Mouse (Mus musculus) embryonic facial prominence, embryonic 15.5 days (tissue): Measurements from ENCODE around the gene Slc35g3. TPM values are rescaled to one million over a fixed set of nuclear protein-coding genes. Genes with fewer than 3 reads are reported as not detected.
A peak's percentile ranks its signal among the peaks of the same experiment; 100 is the strongest.

Experiments
- ATAC-seq: fragments of 200-750 bp; cut with Nextera tagmentation; 2 replicates; pipeline ENCODE4 v1.8.0; 2017; ENCODE audit warnings: low read depth, moderate TSS enrichment; ENCODE audit not compliant: insufficient number of reproducible peaks, low FRiP score, low TSS enrichment
- H3K27ac ChIP-seq: fragments of 300-500 bp; sonication (generic); replicated peaks from 2 replicates; pipeline ENCODE4 v1.5.1; 2015; ENCODE audit warnings: mild to moderate bottlenecking, inconsistent platforms
- H3K27me3 ChIP-seq: fragments of 300-500 bp; sonication (generic); 2 replicates; pipeline ENCODE4 v1.6.1; 2015; ENCODE audit warnings: inconsistent platforms
- H3K36me3 ChIP-seq: fragments of 300-500 bp; sonication (generic); 2 replicates; pipeline ENCODE4 v1.6.1; 2015; ENCODE audit warnings: mild to moderate bottlenecking, inconsistent platforms
- H3K4me1 ChIP-seq: fragments of 300-500 bp; sonication (generic); 2 replicates; pipeline ENCODE4 v1.6.1; 2015; ENCODE audit warnings: inconsistent platforms
- H3K4me2 ChIP-seq: fragments of 300-500 bp; sonication (generic); replicated peaks from 2 replicates; pipeline ENCODE4 v1.6.1; 2015; ENCODE audit warnings: mild to moderate bottlenecking, inconsistent platforms
- H3K4me3 ChIP-seq: fragments of 300-500 bp; sonication (generic); replicated peaks from 2 replicates; pipeline ENCODE4 v1.5.1; 2015; ENCODE audit warnings: mild to moderate bottlenecking, inconsistent platforms
- H3K9ac ChIP-seq: fragments of 300-500 bp; sonication (generic); 2 replicates; pipeline ENCODE4 v1.6.1; 2015; ENCODE audit warnings: inconsistent platforms
- H3K9me3 ChIP-seq: fragments of 300-500 bp; sonication (generic); replicated peaks from 2 replicates; pipeline ENCODE4 v1.6.1; 2016; ENCODE audit warnings: inconsistent platforms
- WGBS: fragments of 180-500 bp; shearing (Covaris S2); methylation state at CpG from one replicate; pipeline ENCODE4 v1.1.7; 2015; 5-methylcytosine and 5-hydroxymethylcytosine counted together
- polyA plus RNA-seq: library from polyadenylated mRNA; unstranded; fragments of >200 nt; fragmentation: Nextera tagmentation; extraction: Ambion mirVana; gene quantifications from 2 replicates; pipeline ENCODE4 v1.2.1, GENCODE M21; 2015

Slc35g3 gene
- 0.15 and 0.18 TPM in 2 replicates for polyA plus RNA-seq

- H3K27me3 ChIP-seq, result no peaks in the 10 kb centered on the region
- no peaks in the 10 kb centered on the region for H3K36me3 ChIP-seq
- WGBS, result 71% methylated on average over 1 of the region's 1 CpGs
- no peak within 1 kb of the TSS for H3K4me2 ChIP-seq
- no peak within 1 kb of the TSS for H3K9ac ChIP-seq
- no peaks in the 10 kb centered on the region for H3K9me3 ChIP-seq
- H3K27ac ChIP-seq, result no peak within 1 kb of the TSS
- no peak for ATAC-seq
- H3K4me1 ChIP-seq, result peaks cover 37% of the 10 kb centered on the region
- H3K4me3 ChIP-seq, result no peak within 1 kb of the TSS
Measured at GRCm38 (mm10) chr11:69761868-69762267, at the start of gene Slc35g3. Slc35g3 (minus strand) TSS chr11:69761968.

- Histone ChIP-seq H3K36me3 (no peaks in the 10 kb centered on the region), H3K27me3 (peaks cover 5% of the 10 kb centered on the region; the same call in 1 of the 2 replicates), H3K4me1 (no peaks in the 10 kb centered on the region), H3K9me3 (no peaks in the 10 kb centered on the region), H3K4me2 (no peak overlapping the region), H3K27ac (no peak overlapping the region), H3K9ac (no peak overlapping the region), H3K4me3 (no peak overlapping the region)
- ATAC-seq, result no peak
Measured at GRCm38 (mm10) chr11:69810280-69810679, 48.5 kb upstream of the Slc35g3 start.

- no peaks in the 10 kb centered on the region for H3K9me3 ChIP-seq
- H3K27me3 ChIP-seq, result peaks cover 17% of the 10 kb centered on the region
- no peak overlapping the region for H3K4me3 ChIP-seq
- 68% methylated on average over 2 of the region's 2 CpGs for WGBS
- no peak overlapping the region for H3K9ac ChIP-seq
- H3K4me2 ChIP-seq, result no peak overlapping the region
- no peak overlapping the region for H3K27ac ChIP-seq
- ATAC-seq, result no peak
- peaks cover 26% of the 10 kb centered on the region for H3K4me1 ChIP-seq
- H3K36me3 ChIP-seq, result no peaks in the 10 kb centered on the region
Measured at GRCm38 (mm10) chr11:69807641-69808040, 45.9 kb upstream of the Slc35g3 start.

- no peak overlapping the region for H3K27ac ChIP-seq
- H3K4me1 ChIP-seq, result peaks cover 39% of the 10 kb centered on the region
- no peak overlapping the region for H3K4me3 ChIP-seq
- no peak overlapping the region for H3K9ac ChIP-seq
- no peaks in the 10 kb centered on the region for H3K36me3 ChIP-seq
- 74% methylated on average over 4 of the region's 4 CpGs for WGBS
- H3K9me3 ChIP-seq, result no peaks in the 10 kb centered on the region
- H3K27me3 ChIP-seq, result peaks cover 22% of the 10 kb centered on the region
- ATAC-seq, result no peak
- H3K4me2 ChIP-seq, result no peak overlapping the region
Measured at GRCm38 (mm10) chr11:69806378-69806777, 44.6 kb upstream of the Slc35g3 start.

- H3K27ac ChIP-seq, result no peak within 1 kb of the TSS
- peaks cover 50% of the 10 kb centered on the region for H3K4me1 ChIP-seq
- peak within 1 kb of the TSS; percentile 97 for H3K4me2 ChIP-seq
- no peaks in the 10 kb centered on the region for H3K9me3 ChIP-seq
- H3K9ac ChIP-seq, result peak within 1 kb of the TSS; percentile 12; the same call in 1 of the 2 replicates
- no peaks in the 10 kb centered on the region for H3K36me3 ChIP-seq
- peaks cover 22% of the 10 kb centered on the region for H3K27me3 ChIP-seq
- no peak for ATAC-seq
- WGBS, result 9% methylated on average over 29 of the region's 29 CpGs
- H3K4me3 ChIP-seq, result peak within 1 kb of the TSS; percentile 63
Measured at GRCm38 (mm10) chr11:69804972-69805909, 43.5 kb upstream of the Slc35g3 start, which contains the start of gene Tmem102. Tmem102 (minus strand) TSS chr11:69805624.

GRCm38 (mm10) chr11:69804652-69804940 is 42.8 kb upstream of the Slc35g3 start:
- H3K27ac ChIP-seq, result no peak overlapping the region
- WGBS, result 4% methylated on average over 12 of the region's 12 CpGs
- peak overlapping the region; percentile 63 for H3K4me3 ChIP-seq
- H3K36me3 ChIP-seq, result no peaks in the 10 kb centered on the region
- H3K27me3 ChIP-seq, result peaks cover 22% of the 10 kb centered on the region
- H3K9me3 ChIP-seq, result no peaks in the 10 kb centered on the region
- peak overlapping the region; percentile 97 for H3K4me2 ChIP-seq
- peaks cover 57% of the 10 kb centered on the region for H3K4me1 ChIP-seq
- no peak for ATAC-seq
- H3K9ac ChIP-seq, result peak overlapping the region; percentile 12; the same call in 1 of the 2 replicates

- Histone ChIP-seq H3K9me3 (no peaks in the 10 kb centered on the region), H3K4me1 (peaks cover 62% of the 10 kb centered on the region), H3K4me3 (peak overlapping the region; percentile 63), H3K27ac (peak overlapping the region; percentile 77), H3K27me3 (peaks cover 22% of the 10 kb centered on the region), H3K36me3 (no peaks in the 10 kb centered on the region), H3K9ac (peak overlapping the region; percentile 55), H3K4me2 (peak overlapping the region; percentile 97)
- WGBS, result 2% methylated on average over 60 of the region's 60 CpGs
- peak; percentile 39 for ATAC-seq
Measured at GRCm38 (mm10) chr11:69803786-69804651, 42.3 kb upstream of the Slc35g3 start.

GRCm38 (mm10) chr11:69803328-69803727 is 41.6 kb upstream of the Slc35g3 start:
- WGBS, result 5% methylated on average over 12 of the region's 12 CpGs

GRCm38 (mm10) chr11:69802648-69803105 is 40.9 kb upstream of the Slc35g3 start:
- Histone ChIP-seq H3K4me3 (peak overlapping the region; percentile 63), H3K4me1 (peaks cover 62% of the 10 kb centered on the region), H3K4me2 (peak overlapping the region; percentile 97), H3K36me3 (no peaks in the 10 kb centered on the region), H3K27me3 (peaks cover 26% of the 10 kb centered on the region), H3K9ac (peak overlapping the region; percentile 54), H3K27ac (peak overlapping the region; percentile 77), H3K9me3 (no peaks in the 10 kb centered on the region)
- peak; percentile 64 for ATAC-seq
- under 1% methylated on average over 31 of the region's 33 CpGs for WGBS

More at GRCm38 (mm10) chr11:69803328-69803727, 41.6 kb upstream of the Slc35g3 start:
- Histone ChIP-seq H3K4me3 (peak overlapping the region; percentile 63), H3K36me3 (no peaks in the 10 kb centered on the region), H3K4me2 (peak overlapping the region; percentile 97), H3K9me3 (no peaks in the 10 kb centered on the region), H3K27ac (peak overlapping the region; percentile 77), H3K4me1 (peaks cover 62% of the 10 kb centered on the region), H3K9ac (peak overlapping the region; percentile 55), H3K27me3 (peaks cover 22% of the 10 kb centered on the region)
- ATAC-seq, result no peak

- WGBS, result under 1% methylated on average over 33 of the region's 33 CpGs
- peak within 1 kb of the TSS; percentile 97 for H3K4me2 ChIP-seq
Measured at GRCm38 (mm10) chr11:69801379-69801977, 39.7 kb upstream of the Slc35g3 start, which contains the start of gene Fgf11. Fgf11 (minus strand) TSS chr11:69801857.

More at GRCm38 (mm10) chr11:69801379-69801977, 39.7 kb upstream of the Slc35g3 start, which contains the start of gene Fgf11:
- H3K27ac ChIP-seq, result peak within 1 kb of the TSS; percentile 77
- peak within 1 kb of the TSS; percentile 54 for H3K9ac ChIP-seq
- H3K36me3 ChIP-seq, result no peaks in the 10 kb centered on the region
- H3K27me3 ChIP-seq, result peaks cover 28% of the 10 kb centered on the region
- ATAC-seq, result no peak
- H3K4me3 ChIP-seq, result peak within 1 kb of the TSS; percentile 63
- H3K9me3 ChIP-seq, result no peaks in the 10 kb centered on the region
- peaks cover 62% of the 10 kb centered on the region for H3K4me1 ChIP-seq
